Comparison of ENCODE assay signal across 18 mouse cellular contexts in genomic region chr17:69091618-69092017, GRCm38 (mm10).
"Had no signal": no experiment of that assay in that cellular context is flagged by ENCODE, and none has a peak within 500 bp of the region (broad histone marks: within the 10 kb centered on the region; RNA-seq: fewer than 3 reads in every experiment).

No protein-coding gene starts in this region.

- H3K27me3 ChIP-seq: intestine, embryonic 15.5 days; liver, embryonic 13.5 days; midbrain, embryonic 12.5 days; midbrain, embryonic 15.5 days; neural tube, embryonic 12.5 days; neural tube, embryonic 15.5 days; stomach, embryonic 15.5 days had no signal

- ATAC-seq: intestine, embryonic 15.5 days; midbrain, embryonic 15.5 days had no signal

- H3K9ac ChIP-seq: intestine, embryonic 15.5 days; liver, embryonic 13.5 days; midbrain, embryonic 12.5 days; midbrain, embryonic 15.5 days; neural tube, embryonic 12.5 days; neural tube, embryonic 15.5 days; stomach, embryonic 15.5 days had no signal

- H3K36me3 ChIP-seq: intestine, embryonic 15.5 days; liver, embryonic 13.5 days; midbrain, embryonic 12.5 days; midbrain, embryonic 15.5 days; neural tube, embryonic 12.5 days; neural tube, embryonic 15.5 days; stomach, embryonic 15.5 days had no signal

- H3K4me3 ChIP-seq: intestine, embryonic 15.5 days; left cerebral cortex, adult 2 months; liver, embryonic 13.5 days; midbrain, embryonic 12.5 days; midbrain, embryonic 15.5 days; neural tube, embryonic 12.5 days; neural tube, embryonic 15.5 days; stomach, embryonic 15.5 days had no signal

- H3K9me3 ChIP-seq: intestine, embryonic 15.5 days; midbrain, embryonic 12.5 days; midbrain, embryonic 15.5 days; neural tube, embryonic 12.5 days; neural tube, embryonic 15.5 days; stomach, embryonic 15.5 days had no signal

- H3K4me2 ChIP-seq: intestine, embryonic 15.5 days; liver, embryonic 13.5 days; midbrain, embryonic 12.5 days; midbrain, embryonic 15.5 days; neural tube, embryonic 12.5 days; neural tube, embryonic 15.5 days; stomach, embryonic 15.5 days had no signal

- H3K4me1 ChIP-seq: intestine, embryonic 15.5 days; liver, embryonic 13.5 days; midbrain, embryonic 15.5 days; neural tube, embryonic 12.5 days; neural tube, embryonic 15.5 days; stomach, embryonic 15.5 days had no signal

- H3K27ac ChIP-seq: intestine, embryonic 15.5 days; left cerebral cortex, adult 2 months; liver, embryonic 13.5 days; macrophage; midbrain, embryonic 12.5 days; midbrain, embryonic 15.5 days; neural tube, embryonic 12.5 days; neural tube, embryonic 15.5 days; stomach, embryonic 15.5 days had no signal

- DNase-seq: kidney, adult 18-20 months; kidney, adult 9 months; kidney, postnatal 14 days; kidney, postnatal 4 days; layer of hippocampus, postnatal 36 days; liver, embryonic 13.5 days; retina, postnatal 1 day; right cerebral cortex, postnatal 25 days; spleen, adult 18-20 months; thymus, postnatal 25 days had no signal
